Mouse (Mus musculus) forebrain, embryonic 14.5 days (tissue): Measurements from ENCODE around the gene Ddx42. TPM values are rescaled to one million over a fixed set of nuclear protein-coding genes. Genes with fewer than 3 reads are reported as not detected.

Experiments used
- ATAC-seq: fragments of 200-750 bp; cut with Nextera tagmentation; 2 replicates; pipeline ENCODE4 v1.8.0; 2017; ENCODE audit warnings: mild to moderate bottlenecking, moderate library complexity
- DNase-seq: peaks from one replicate; pipeline ENCODE4 v3.0.0-alpha.2; 2015; ENCODE audit warnings: low spot score
- H3K27ac ChIP-seq: fragments of 300-500 bp; sonication (generic); 2 replicates; pipeline ENCODE4 v1.5.1; 2014; ENCODE audit warnings: low read depth, mild to moderate bottlenecking, control low read depth, low read length, moderate library complexity
- H3K27me3 ChIP-seq: fragments of 300-500 bp; sonication (generic); replicated peaks from 2 replicates; pipeline ENCODE4 v1.6.1; 2014; ENCODE audit warnings: low read length, control low read depth, mixed read lengths; ENCODE audit not compliant: control insufficient read depth, insufficient read depth
- H3K36me3 ChIP-seq: fragments of 300-500 bp; sonication (generic); 2 replicates; pipeline ENCODE4 v1.6.1; 2014; ENCODE audit warnings: low read length, control low read depth; ENCODE audit not compliant: control insufficient read depth, insufficient read depth
- H3K4me1 ChIP-seq: fragments of 300-500 bp; sonication (generic); 2 replicates; pipeline ENCODE4 v1.6.1; 2014; ENCODE audit warnings: antibody characterized with exemption, low read length, control low read depth; ENCODE audit not compliant: control insufficient read depth, insufficient read depth
- H3K4me2 ChIP-seq: fragments of 300-500 bp; sonication (generic); 2 replicates; pipeline ENCODE4 v1.6.1; 2014; ENCODE audit warnings: mild to moderate bottlenecking, control low read depth, low read length
- H3K4me3 ChIP-seq: fragments of 300-500 bp; sonication (generic); 2 replicates; pipeline ENCODE4 v1.5.1; 2014; ENCODE audit warnings: low read depth, low read length, control low read depth
- H3K9ac ChIP-seq: fragments of 300-500 bp; sonication (generic); 2 replicates; pipeline ENCODE4 v1.6.1; 2014; ENCODE audit warnings: mild to moderate bottlenecking, low read length, control low read depth, moderate library complexity
- H3K9me3 ChIP-seq: fragments of 300-500 bp; sonication (generic); replicated peaks from 2 replicates; pipeline ENCODE4 v1.6.1; 2016; ENCODE audit warnings: low read length, control low read depth, mixed read lengths; ENCODE audit not compliant: control insufficient read depth
- WGBS: fragments of 180-500 bp; shearing (Covaris S2); extraction: QIAGEN DNeasy Blood & Tissue Kit; methylation state at CpG from one replicate; pipeline ENCODE4 v1.1.7; 2014; 5-methylcytosine and 5-hydroxymethylcytosine counted together
- polyA plus RNA-seq: library from polyadenylated mRNA; unstranded; fragments of >200 nt; fragmentation: Nextera tagmentation; extraction: Ambion mirVana; gene quantifications from 2 replicates; pipeline ENCODE4 v1.2.1, GENCODE M21; 2014

Gene Ddx42
- polyA plus RNA-seq, 1 experiment from 2014 or later, result 65.6 TPM

DNA sequence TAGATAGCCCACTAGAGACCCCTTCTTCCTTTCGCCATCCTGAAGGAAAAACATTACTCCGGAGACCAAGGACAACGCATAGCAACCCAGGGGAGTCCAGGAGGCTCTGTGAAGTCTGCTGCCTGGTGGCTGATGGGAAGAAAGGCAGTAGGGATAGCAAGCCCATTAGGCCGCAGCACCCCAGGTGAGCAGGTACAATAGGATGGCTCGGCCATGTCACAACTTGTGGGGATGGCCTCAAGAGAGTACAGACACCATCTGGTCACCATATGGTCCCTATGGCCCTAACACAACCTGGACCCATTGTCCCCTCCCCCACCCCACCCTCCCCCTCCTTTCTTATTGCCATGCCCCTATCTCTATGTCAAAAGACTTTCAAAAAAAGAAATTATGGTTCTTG lies 51.1 kb downstream of the Ddx42 start:
- 85% methylated on average over 5 of the region's 5 CpGs for WGBS
- Histone ChIP-seq H3K4me2 (peak overlapping the region; percentile 14; the same call in 1 of the 2 replicates), H3K4me3 (no peak overlapping the region), H3K27me3 (no peaks in the 10 kb centered on the region), H3K27ac (peak overlapping the region; percentile 62), H3K4me1 (peaks cover 24% of the 10 kb centered on the region), H3K9ac (no peak overlapping the region), H3K9me3 (no peaks in the 10 kb centered on the region), H3K36me3 (peaks cover 41% of the 10 kb centered on the region)
- ATAC-seq (no peak), DNase-seq (no peak)

DNA sequence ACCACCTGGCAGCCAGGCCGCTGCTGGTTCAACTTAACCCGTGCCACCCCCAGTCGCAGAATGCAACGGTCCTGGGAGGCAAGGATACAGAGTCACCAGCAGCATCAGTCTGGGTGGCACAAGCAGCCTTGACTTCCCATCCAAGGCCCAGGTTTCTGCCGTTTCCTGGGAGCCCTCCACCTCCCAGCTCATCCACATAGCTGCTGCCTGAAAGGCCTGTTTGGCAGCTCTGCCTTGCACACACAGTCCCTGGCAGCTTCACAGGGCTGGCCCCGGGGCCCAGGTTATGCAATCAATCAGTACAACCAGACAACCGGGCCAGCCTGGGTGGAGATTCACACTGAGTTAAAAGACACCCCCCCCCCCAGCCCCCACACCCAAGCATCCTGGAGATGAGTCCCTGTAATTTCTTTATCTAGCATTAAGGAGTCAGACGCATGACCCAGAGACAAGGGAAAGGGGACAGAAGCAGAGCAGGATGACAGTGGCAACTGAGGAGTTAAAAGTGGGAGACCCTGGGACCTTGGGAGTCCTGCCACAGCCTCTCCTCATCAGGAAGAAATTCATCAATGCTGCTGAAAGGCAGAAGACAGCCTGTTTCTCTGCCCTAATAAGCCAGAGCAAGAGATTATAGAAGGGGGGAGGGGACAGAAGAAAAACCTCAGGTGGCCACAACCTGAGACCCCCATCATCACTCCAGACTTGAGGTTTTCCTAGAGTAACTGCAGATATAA lies 51.8 kb downstream of the Ddx42 start:
- H3K9ac ChIP-seq, result peak overlapping the region; percentile 41; the same call in 1 of the 2 replicates
- H3K4me2 ChIP-seq, result peak overlapping the region; percentile 14; the same call in 1 of the 2 replicates
- no peak overlapping the region for H3K4me3 ChIP-seq
- peak; percentile 24 for DNase-seq
- peaks cover 35% of the 10 kb centered on the region for H3K36me3 ChIP-seq
- 74% methylated on average over 8 of the region's 8 CpGs for WGBS
- peak overlapping the region; percentile 62 for H3K27ac ChIP-seq
- peaks cover 27% of the 10 kb centered on the region for H3K4me1 ChIP-seq
- no peaks in the 10 kb centered on the region for H3K9me3 ChIP-seq
- no peak for ATAC-seq
- no peaks in the 10 kb centered on the region for H3K27me3 ChIP-seq

DNA sequence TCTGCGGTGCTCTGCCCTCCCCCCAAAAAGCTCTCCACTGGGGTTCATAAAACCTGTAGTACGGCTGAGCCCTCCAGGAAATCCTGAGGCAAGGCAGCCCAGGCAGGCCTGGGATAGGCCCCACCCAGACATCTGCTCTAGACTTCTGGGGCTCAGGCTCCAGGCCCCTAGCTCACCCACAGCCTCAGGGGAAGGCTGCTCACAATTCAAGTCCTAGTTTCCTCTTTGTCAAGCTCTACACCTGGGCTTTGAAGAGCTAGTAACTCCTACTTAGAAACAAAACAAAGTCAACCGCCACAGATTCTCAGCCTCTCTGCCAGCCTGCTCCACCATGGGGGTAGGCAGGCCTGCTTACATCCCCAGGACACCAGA lies 52.3 kb downstream of the Ddx42 start:
- 63% methylated on average over 3 of the region's 3 CpGs for WGBS
- peak; percentile 39 for DNase-seq
- Histone ChIP-seq H3K4me3 (no peak overlapping the region), H3K9me3 (no peaks in the 10 kb centered on the region), H3K4me2 (peak overlapping the region; percentile 14; the same call in 1 of the 2 replicates), H3K27ac (peak overlapping the region; percentile 62; the same call in 1 of the 2 replicates), H3K4me1 (peaks cover 27% of the 10 kb centered on the region), H3K36me3 (peaks cover 30% of the 10 kb centered on the region), H3K9ac (peak overlapping the region; percentile 41; the same call in 1 of the 2 replicates), H3K27me3 (no peaks in the 10 kb centered on the region)
- ATAC-seq, result no peak

DNA sequence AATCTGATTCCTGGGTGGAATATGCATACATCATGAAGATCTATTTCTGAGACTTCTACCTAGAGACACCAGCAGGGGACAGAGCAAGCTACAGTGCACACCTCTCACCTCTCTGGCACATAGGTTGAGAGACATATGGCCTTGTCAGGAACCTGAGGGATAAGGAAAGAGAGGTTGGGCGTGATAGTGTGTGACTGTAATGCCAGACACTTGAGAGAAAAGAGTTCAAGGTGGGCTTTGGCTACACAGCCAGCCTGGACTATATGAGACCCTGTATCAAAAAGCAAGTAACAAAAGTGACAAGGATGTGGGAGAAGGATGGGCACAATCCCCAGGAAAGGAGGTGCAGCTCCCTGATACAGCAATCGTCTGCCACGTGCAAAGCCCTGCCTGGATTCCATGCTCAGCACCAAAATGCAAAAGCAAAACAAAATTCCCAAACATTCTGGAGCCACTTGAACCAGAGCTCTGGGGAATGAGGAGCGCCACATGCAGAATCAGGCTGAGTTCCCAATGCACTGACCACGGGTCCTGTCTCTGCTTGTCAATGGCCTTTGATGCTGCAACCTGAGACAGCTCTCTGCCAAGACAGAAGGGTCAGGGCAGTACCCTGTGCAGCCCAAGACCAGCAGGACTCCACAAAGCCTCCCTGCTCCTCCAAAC lies 54.5 kb downstream of the Ddx42 start:
- peaks cover 7% of the 10 kb centered on the region for H3K36me3 ChIP-seq
- no peak for DNase-seq
- H3K9ac ChIP-seq, result peak overlapping the region; percentile 95
- peaks cover 30% of the 10 kb centered on the region for H3K4me1 ChIP-seq
- H3K27ac ChIP-seq, result 0 out of 2 replicates have a peak overlapping the region, but pooled peaks have one; percentile 88
- ATAC-seq, result no peak
- WGBS, result 38% methylated on average over 5 of the region's 5 CpGs
- H3K4me2 ChIP-seq, result peak overlapping the region; percentile 79
- H3K9me3 ChIP-seq, result no peaks in the 10 kb centered on the region
- no peaks in the 10 kb centered on the region for H3K27me3 ChIP-seq
- H3K4me3 ChIP-seq, result peak overlapping the region; percentile 96

DNA sequence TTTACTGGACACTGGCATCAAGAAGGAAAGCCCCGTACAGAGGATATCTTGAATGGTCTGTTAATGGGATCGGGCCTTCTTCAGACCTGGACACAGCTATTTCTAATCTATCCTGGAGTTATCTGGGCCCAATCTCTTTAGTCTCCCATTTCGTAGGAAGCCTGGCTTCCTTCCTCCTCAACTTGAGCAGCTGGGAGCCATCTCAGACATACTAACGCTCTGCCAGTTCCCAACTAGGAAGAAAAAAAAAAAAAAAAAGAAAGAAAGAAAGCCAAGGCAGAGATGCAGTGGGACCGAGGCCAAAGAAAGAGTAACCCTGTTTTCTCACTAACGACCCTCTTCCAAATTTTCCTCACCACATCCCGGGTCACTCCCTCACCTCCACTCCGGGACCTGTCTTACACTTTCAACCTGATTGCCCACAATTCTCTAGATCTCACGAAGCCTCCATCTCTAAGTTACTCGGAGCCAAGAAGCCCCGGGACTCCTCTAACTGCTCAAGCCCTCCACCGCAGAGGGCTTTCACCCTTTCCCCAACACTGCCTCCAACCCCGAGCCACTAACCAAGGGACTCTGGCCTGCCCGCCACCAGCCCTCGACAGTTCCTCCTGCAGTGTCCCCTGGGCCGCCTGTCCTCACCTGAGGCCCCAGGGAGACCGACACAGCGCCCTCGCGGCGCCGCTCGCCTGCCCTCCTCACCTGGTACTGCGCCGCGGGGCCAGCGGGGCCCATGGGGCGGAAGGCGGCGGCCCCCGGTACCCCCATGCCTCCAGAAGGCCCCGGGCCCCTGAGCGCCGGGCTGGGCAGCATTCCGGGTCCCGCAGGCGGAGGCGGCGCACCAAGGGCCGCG lies 55.3 kb downstream of the Ddx42 start:
- H3K9ac ChIP-seq, result peak overlapping the region; percentile 95
- peak; percentile 46 for DNase-seq
- peaks cover 32% of the 10 kb centered on the region for H3K4me1 ChIP-seq
- H3K4me2 ChIP-seq, result peak overlapping the region; percentile 79
- peak overlapping the region; percentile 96 for H3K4me3 ChIP-seq
- no peaks in the 10 kb centered on the region for H3K9me3 ChIP-seq
- 2% methylated on average over 38 of the region's 41 CpGs for WGBS
- H3K36me3 ChIP-seq, result no peaks in the 10 kb centered on the region; the same call in 1 of the 2 replicates
- ATAC-seq, result no peak; the same call in 1 of the 2 replicates
- no peaks in the 10 kb centered on the region for H3K27me3 ChIP-seq
- peak overlapping the region; percentile 88 for H3K27ac ChIP-seq

DNA sequence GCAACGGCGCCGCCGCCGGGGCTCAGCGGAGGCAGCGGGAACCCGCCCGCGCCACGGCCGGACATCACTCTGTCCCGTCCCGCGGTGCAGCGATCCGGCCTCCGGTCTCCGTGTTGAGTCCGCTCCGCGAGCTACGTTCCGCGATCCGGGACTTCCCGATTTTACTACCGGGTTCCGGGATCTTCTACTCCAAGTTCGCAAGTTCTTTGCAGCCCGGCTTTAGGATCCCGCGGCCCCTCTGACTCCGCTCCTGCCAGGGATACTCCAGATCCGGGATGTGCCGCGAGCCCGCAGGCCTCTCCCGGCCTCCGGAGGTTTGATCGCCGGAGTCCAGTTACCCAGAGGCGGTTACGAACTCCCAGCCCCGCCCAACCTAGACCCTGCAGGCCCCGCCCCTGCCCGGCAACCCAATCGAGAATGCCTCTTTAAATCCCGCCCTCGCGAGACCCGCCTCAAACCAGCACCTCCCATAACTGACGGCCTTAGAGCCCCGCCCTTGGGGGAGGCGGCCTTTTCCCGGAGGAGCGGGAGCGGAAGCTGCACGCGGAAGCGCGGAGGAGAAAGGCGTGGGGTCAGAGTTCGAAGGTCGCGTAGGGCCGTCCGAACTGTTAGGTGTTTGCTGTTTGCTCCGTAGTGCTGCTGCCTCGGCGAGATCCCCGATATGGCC lies 56.1 kb downstream of the Ddx42 start, which contains the start of gene Smarcd2:
Smarcd2 (minus strand) TSS at position 329 of the 667 bp plus-strand sequence.
- Histone ChIP-seq H3K27me3 (no peaks in the 10 kb centered on the region), H3K9ac (peak within 1 kb of the TSS; percentile 95), H3K9me3 (no peaks in the 10 kb centered on the region), H3K4me1 (peaks cover 32% of the 10 kb centered on the region), H3K4me2 (peak within 1 kb of the TSS; percentile 79), H3K27ac (peak within 1 kb of the TSS; percentile 88), H3K4me3 (peak within 1 kb of the TSS; percentile 96), H3K36me3 (no peaks in the 10 kb centered on the region)
- WGBS, result under 1% methylated on average over 72 of the region's 72 CpGs
- ATAC-seq, result peak; percentile 92
- peak; percentile 99 for DNase-seq

DNA sequence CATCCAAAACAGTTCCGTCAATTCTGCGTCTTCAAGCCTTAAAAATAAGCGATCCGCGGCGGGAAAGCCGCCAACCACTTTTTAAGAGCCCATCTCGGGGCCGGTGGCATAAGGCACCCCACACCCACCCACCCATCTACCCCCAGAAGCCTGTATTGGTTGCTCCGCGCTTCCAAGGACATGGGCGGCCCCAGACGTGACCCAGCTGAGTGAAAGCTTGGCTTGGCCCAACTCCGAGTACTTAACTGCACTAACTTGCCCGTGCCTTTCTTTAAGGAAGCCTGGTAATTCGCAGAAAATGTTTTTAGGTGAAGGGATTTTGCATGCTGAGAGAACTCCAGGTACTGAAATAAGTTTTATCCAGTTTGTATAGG lies 56.6 kb downstream of the Ddx42 start:
- peak; percentile 27 for ATAC-seq
- peak overlapping the region; percentile 62 for H3K9ac ChIP-seq
- WGBS, result 21% methylated on average over 16 of the region's 16 CpGs
- H3K9me3 ChIP-seq, result no peaks in the 10 kb centered on the region
- H3K4me2 ChIP-seq, result peak overlapping the region; percentile 79
- DNase-seq, result no peak
- no peaks in the 10 kb centered on the region for H3K27me3 ChIP-seq
- H3K27ac ChIP-seq, result peak overlapping the region; percentile 33; the same call in 1 of the 2 replicates
- H3K36me3 ChIP-seq, result no peaks in the 10 kb centered on the region
- peaks cover 26% of the 10 kb centered on the region for H3K4me1 ChIP-seq
- H3K4me3 ChIP-seq, result peak overlapping the region; percentile 96

DNA sequence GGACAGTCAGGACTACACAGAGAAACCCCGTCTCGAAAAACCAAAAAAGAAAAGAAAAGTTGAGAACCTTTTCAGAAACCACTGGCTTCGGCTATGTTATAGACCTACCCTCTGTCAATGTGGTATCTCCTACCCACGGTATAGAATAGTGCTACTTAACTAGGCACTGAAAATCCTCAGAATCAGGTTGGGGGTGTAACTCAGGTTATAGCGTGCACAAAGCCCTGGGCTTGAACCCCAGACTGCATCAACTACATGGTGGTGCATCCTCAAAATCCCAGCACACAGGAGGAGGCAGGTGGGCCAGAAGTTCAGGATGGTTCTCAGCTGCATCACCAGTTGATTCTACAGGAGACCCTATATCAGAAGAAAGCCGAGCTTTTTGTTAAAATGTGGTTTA lies 57.1 kb downstream of the Ddx42 start:
- H3K4me2 ChIP-seq, result no peak overlapping the region
- WGBS, result 98% methylated on average over 6 of the region's 6 CpGs
- H3K27ac ChIP-seq, result no peak overlapping the region
- H3K4me3 ChIP-seq, result no peak overlapping the region; the same call in 1 of the 2 replicates
- no peak for ATAC-seq
- H3K9me3 ChIP-seq, result no peaks in the 10 kb centered on the region
- DNase-seq, result no peak
- no peaks in the 10 kb centered on the region for H3K27me3 ChIP-seq
- H3K36me3 ChIP-seq, result no peaks in the 10 kb centered on the region
- H3K4me1 ChIP-seq, result peaks cover 22% of the 10 kb centered on the region
- H3K9ac ChIP-seq, result no peak overlapping the region
